Mouse (Mus musculus) kidney, postnatal 0 days (tissue): ENCODE results near the gene Miip. TPM values are rescaled to one million over a fixed set of nuclear protein-coding genes. Genes with fewer than 3 reads are reported as not detected.
A peak's percentile ranks its signal among the peaks of the same experiment; 100 is the strongest.
"Not testable (repeated sequence)": the region's sequence is repeated elsewhere in the genome, so short reads cannot be mapped to it uniquely, and the experiment has no call there.

ENCODE experiments used
- ATAC-seq: fragments of 200-750 bp; cut with Nextera tagmentation; replicated peaks from 2 replicates; pipeline ENCODE4 v1.8.0; 2017; ENCODE audit warnings: low read depth, moderate number of reproducible peaks, moderate TSS enrichment, moderate library complexity; ENCODE audit not compliant: low FRiP score
- DNase-seq: peaks from one replicate; pipeline ENCODE4 v3.0.0-alpha.2; 2016; ENCODE audit warnings: low spot score
- H3K27ac ChIP-seq: fragments of 300-500 bp; sonication (generic); 2 replicates; pipeline ENCODE4 v1.5.1; 2014; ENCODE audit warnings: mild to moderate bottlenecking
- H3K27me3 ChIP-seq: fragments of 300-500 bp; sonication (generic); 2 replicates; pipeline ENCODE4 v1.6.1; 2014; ENCODE audit warnings: low read length, mixed read lengths; ENCODE audit not compliant: insufficient read depth
- H3K36me3 ChIP-seq: fragments of 300-500 bp; sonication (generic); 2 replicates; pipeline ENCODE4 v1.6.1; 2014; ENCODE audit warnings: low read length, mixed read lengths; ENCODE audit not compliant: insufficient read depth
- H3K4me1 ChIP-seq: fragments of 300-500 bp; sonication (generic); replicated peaks from 2 replicates; pipeline ENCODE4 v1.6.1; 2014; ENCODE audit warnings: antibody characterized with exemption, low read length, mixed read lengths; ENCODE audit not compliant: insufficient read depth
- H3K4me2 ChIP-seq: fragments of 300-500 bp; sonication (generic); 2 replicates; pipeline ENCODE4 v1.6.1; 2014; ENCODE audit warnings: mild to moderate bottlenecking, low read length, moderate library complexity, mixed read lengths
- H3K4me3 ChIP-seq: fragments of 300-500 bp; sonication (generic); replicated peaks from 2 replicates; pipeline ENCODE4 v1.5.1; 2014; ENCODE audit warnings: low read depth, low read length
- H3K9ac ChIP-seq: fragments of 300-500 bp; sonication (generic); 2 replicates; pipeline ENCODE4 v1.6.1; 2014; ENCODE audit warnings: low read depth, low read length
- H3K9me3 ChIP-seq: fragments of 300-500 bp; sonication (generic); replicated peaks from 2 replicates; pipeline ENCODE4 v1.6.1; 2016; ENCODE audit warnings: low read length, inconsistent platforms, mixed read lengths
- CTCF ChIP-seq: IDR thresholded peaks from 2 replicates; pipeline ENCODE4 v1.5.1; 2016; ENCODE audit warnings: antibody characterized with exemption, low read depth, mild to moderate bottlenecking, moderate library complexity
- WGBS: fragments of 180-500 bp; shearing (Covaris S2); extraction: QIAGEN DNeasy Blood & Tissue Kit; methylation state at CpG from one replicate; pipeline ENCODE4 v1.1.7; 2014; 5-methylcytosine and 5-hydroxymethylcytosine counted together
- polyA plus RNA-seq: library from polyadenylated mRNA; unstranded; fragments of >200 nt; fragmentation: Nextera tagmentation; extraction: Ambion mirVana; gene quantifications from 2 replicates; pipeline ENCODE4 v1.2.1, GENCODE M21; 2015

Gene Miip
- polyA plus RNA-seq, 1 experiment from 2014 or later: 29.4 TPM

- Histone ChIP-seq H3K36me3 (0 out of 2 replicates have a peak, but pooled peaks cover 6% of the 10 kb centered on the region), H3K4me1 (no peaks in the 10 kb centered on the region), H3K4me2 (no peak overlapping the region), H3K27me3 (no peaks in the 10 kb centered on the region), H3K9ac (no peak overlapping the region), H3K27ac (no peak overlapping the region), H3K9me3 (peaks cover 14% of the 10 kb centered on the region; the same call in 1 of the 2 replicates), H3K4me3 (no peak overlapping the region)
- WGBS: 94% methylated on average over 3 of the region's 3 CpGs
- DNase-seq (no peak), ATAC-seq (no peak)
- TF ChIP-seq CTCF: no peak
Measured at GRCm38 (mm10) chr4:147842871-147843270, 25.7 kb downstream of the Miip start.

- H3K9me3 ChIP-seq: peaks cover 16% of the 10 kb centered on the region; the same call in 1 of the 2 replicates
- H3K4me2 ChIP-seq, H3K36me3 ChIP-seq, H3K27me3 ChIP-seq, ATAC-seq, H3K4me1 ChIP-seq, H3K27ac ChIP-seq, DNase-seq, H3K9ac ChIP-seq, H3K4me3 ChIP-seq: not testable (repeated sequence)
- whole genome bisulfite sequencing: 97% methylated on average over 8 of the region's 26 CpGs
Measured at GRCm38 (mm10) chr4:147839282-147839681, 29.3 kb downstream of the Miip start.

- no peak for ATAC-seq
- WGBS: 97% methylated on average over 4 of the region's 4 CpGs
- Histone ChIP-seq H3K4me3 (no peak overlapping the region), H3K36me3 (peaks cover 39% of the 10 kb centered on the region), H3K27ac (no peak overlapping the region), H3K9me3 (peaks cover 47% of the 10 kb centered on the region), H3K4me1 (no peaks in the 10 kb centered on the region), H3K4me2 (no peak overlapping the region), H3K27me3 (no peaks in the 10 kb centered on the region), H3K9ac (no peak overlapping the region)
- no peak for DNase-seq
- no peak for TF ChIP-seq CTCF
Measured at GRCm38 (mm10) chr4:147824389-147824788, 44.2 kb downstream of the Miip start.

GRCm38 (mm10) chr4:147821414-147821813, 47.2 kb downstream of the Miip start:
- H3K27ac ChIP-seq, DNase-seq, ATAC-seq, H3K4me3 ChIP-seq, H3K4me1 ChIP-seq, H3K9ac ChIP-seq, H3K4me2 ChIP-seq, H3K27me3 ChIP-seq: not testable (repeated sequence)
- WGBS: 93% methylated on average over 3 of the region's 3 CpGs
- Histone ChIP-seq H3K36me3 (peaks cover 20% of the 10 kb centered on the region), H3K9me3 (peaks cover 42% of the 10 kb centered on the region)

- DNase-seq, H3K27ac ChIP-seq, H3K27me3 ChIP-seq, ATAC-seq, H3K4me2 ChIP-seq, H3K4me3 ChIP-seq, H3K36me3 ChIP-seq, H3K9ac ChIP-seq, H3K4me1 ChIP-seq: not testable (repeated sequence)
- H3K9me3 ChIP-seq: peaks cover 32% of the 10 kb centered on the region
- WGBS: 84% methylated on average over 7 of the region's 7 CpGs
Measured at GRCm38 (mm10) chr4:147819659-147820058, 49.0 kb downstream of the Miip start.

GRCm38 (mm10) chr4:147814592-147815167, 53.9 kb downstream of the Miip start:
- peak; percentile 32 for DNase-seq
- no peak overlapping the region for H3K27ac ChIP-seq
- no peak for ATAC-seq
- no peak overlapping the region for H3K4me2 ChIP-seq
- H3K4me1 ChIP-seq: no peaks in the 10 kb centered on the region
- WGBS: 85% methylated on average over 2 of the region's 2 CpGs
- peak; percentile 60 for TF ChIP-seq CTCF
- no peaks in the 10 kb centered on the region for H3K36me3 ChIP-seq
- no peaks in the 10 kb centered on the region for H3K9me3 ChIP-seq
- H3K27me3 ChIP-seq: no peaks in the 10 kb centered on the region
- no peak overlapping the region for H3K9ac ChIP-seq
- H3K4me3 ChIP-seq: no peak overlapping the region

- no peak overlapping the region for H3K27ac ChIP-seq
- H3K27me3 ChIP-seq: no peaks in the 10 kb centered on the region
- no peak for TF ChIP-seq CTCF
- DNase-seq (no peak), ATAC-seq (no peak)
- 50% methylated on average over 5 of the region's 5 CpGs for WGBS
- no peaks in the 10 kb centered on the region for H3K9me3 ChIP-seq
- H3K4me1 ChIP-seq: no peaks in the 10 kb centered on the region
- H3K4me3 ChIP-seq: no peak overlapping the region
- H3K9ac ChIP-seq: no peak overlapping the region
- H3K4me2 ChIP-seq: no peak overlapping the region
- no peaks in the 10 kb centered on the region for H3K36me3 ChIP-seq
Measured at GRCm38 (mm10) chr4:147813249-147813765, 55.3 kb downstream of the Miip start.

Other genes with a start within 250 kb of the Miip start
- 4.0 and 4.2 TPM in 2 replicates for gene Zfp979, start 226.3 kb downstream of the Miip start, polyA plus RNA-seq
- gene Zfp534, start 166.3 kb downstream of the Miip start, polyA plus RNA-seq: not detected in 2 replicates
- gene Zfp984, start 59.0 kb downstream of the Miip start, polyA plus RNA-seq: 10.7 and 12.0 TPM in 2 replicates
- 4.7 and 5.5 TPM in 2 replicates for gene Zfp933, start 20.4 kb downstream of the Miip start, polyA plus RNA-seq
- gene Fv1, start 163 bp upstream of the Miip start, polyA plus RNA-seq: 3.8 and 4.3 TPM in 2 replicates
- 28.9 and 33.8 TPM in 2 replicates for gene Mfn2, start 35.9 kb upstream of the Miip start, polyA plus RNA-seq
- gene Plod1, start 68.0 kb upstream of the Miip start, polyA plus RNA-seq: 38.1 and 38.2 TPM in 2 replicates
- 17.0 and 21.1 TPM in 2 replicates for gene 2510039O18Rik, start 72.1 kb upstream of the Miip start, polyA plus RNA-seq
- gene Nppb, start 117.0 kb upstream of the Miip start, polyA plus RNA-seq: not detected in 2 replicates
- gene Nppa, start 131.9 kb upstream of the Miip start, polyA plus RNA-seq: not detected in 2 replicates
- 4.2 and 5.0 TPM in 2 replicates for gene Clcn6, start 170.0 kb upstream of the Miip start, polyA plus RNA-seq
- gene Mthfr, start 170.3 kb upstream of the Miip start, polyA plus RNA-seq: 14.6 and 16.6 TPM in 2 replicates
- 38.4 and 38.9 TPM in 2 replicates for gene Agtrap, start 219.2 kb upstream of the Miip start, polyA plus RNA-seq